Mouse (Mus musculus): ENCODE data around the gene Ccdc180.

The Ccdc180 gene

DNA sequence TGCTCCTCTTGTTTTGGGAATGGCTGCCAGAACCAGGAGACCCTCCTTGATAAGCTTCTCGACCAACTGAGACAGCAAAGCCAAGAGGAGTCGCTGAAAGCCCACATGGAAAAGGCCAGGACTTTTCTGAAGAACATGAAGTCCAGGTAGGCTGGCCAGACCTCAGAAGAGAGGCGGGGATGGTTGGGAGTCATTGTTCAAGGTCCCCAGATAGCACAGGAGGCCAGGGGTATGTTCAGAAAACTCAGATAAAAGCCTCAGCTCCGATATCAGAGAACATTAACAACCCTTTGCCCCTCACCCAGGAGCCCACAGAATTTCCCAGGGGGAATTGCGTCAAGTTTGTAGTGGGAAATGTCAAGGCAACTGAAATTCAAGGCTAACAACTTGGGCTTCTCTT lies 21.2 kb downstream of the Ccdc180 start:
- WGBS, result 79% methylated on average over 5 of the region's 5 CpGs

DNA sequence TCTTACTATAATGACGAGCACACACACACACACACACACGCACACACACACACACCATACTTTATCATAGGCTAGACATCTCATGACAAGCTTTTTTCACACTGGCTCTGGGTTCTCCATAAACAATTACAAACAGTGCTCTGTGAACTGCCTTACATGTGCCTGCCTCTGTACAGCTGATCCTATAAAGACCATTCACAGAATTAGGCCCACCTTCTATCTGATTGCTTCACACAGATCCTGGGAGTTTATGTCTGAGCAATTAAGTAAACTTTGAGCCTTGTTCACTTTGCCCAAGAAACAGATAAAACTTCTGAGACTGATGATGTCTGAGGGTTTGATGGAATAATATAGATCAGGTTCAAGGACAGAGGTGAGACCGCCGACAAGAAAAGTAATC lies 21.8 kb downstream of the Ccdc180 start:
- WGBS, result 87% methylated on average over 4 of the region's 4 CpGs

DNA sequence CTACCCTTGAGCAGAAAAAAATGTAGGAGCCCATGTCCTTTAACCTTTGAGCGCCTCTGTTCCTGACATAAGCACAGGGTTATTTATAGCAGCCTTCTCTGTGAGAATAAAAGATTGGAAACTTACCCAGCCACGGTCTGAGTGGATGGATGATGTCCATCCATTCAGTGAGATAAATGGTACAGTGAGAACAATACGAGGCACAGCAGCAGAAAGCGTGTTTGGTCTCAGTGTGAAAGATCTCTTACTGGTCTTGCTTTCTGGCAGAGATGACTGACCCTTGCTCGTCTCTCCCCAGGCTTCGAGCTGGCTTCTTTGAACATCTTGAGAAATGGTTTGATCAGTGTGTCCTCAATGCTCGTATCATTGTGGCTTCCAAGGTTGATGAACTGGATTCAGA lies 27.0 kb downstream of the Ccdc180 start:
- 72% methylated on average over 7 of the region's 7 CpGs for WGBS

DNA sequence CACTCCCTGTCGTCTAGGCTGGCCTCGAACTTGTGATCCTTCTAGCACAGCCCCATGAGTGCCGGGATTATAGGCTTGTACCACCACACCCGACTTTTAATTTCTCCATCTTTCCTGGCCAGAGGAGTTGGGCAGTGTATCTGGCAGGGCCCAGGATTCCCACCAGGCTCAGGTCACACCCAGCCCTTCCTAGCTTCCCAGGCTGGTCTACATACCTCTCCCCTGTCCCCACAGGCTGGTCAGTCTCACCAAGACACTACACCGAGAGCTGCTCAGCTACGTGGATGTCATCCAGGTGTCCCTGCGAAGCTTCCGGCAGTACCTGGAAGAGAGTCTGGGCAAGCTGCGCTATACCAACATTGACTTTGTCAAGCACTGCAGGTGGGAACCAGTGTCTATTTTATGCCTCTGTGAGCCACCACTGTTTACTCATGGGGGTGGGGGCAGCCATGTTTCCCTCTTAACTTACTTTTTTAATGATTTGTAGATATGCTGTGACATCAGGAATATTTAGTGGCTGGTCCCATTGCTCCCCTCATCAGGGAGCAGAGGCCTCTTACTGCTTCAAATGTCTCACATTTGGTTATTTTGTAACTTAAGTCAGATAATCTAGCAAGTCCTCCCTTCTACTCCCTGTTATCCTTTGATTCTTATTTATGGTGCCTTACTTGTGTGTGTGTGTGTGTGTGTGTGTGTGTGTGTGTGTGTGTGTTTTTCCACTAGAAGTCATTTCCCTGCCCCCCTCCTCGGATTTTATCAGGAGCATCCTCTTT lies 31.7 kb downstream of the Ccdc180 start:
- 87% methylated on average over 10 of the region's 10 CpGs for WGBS

DNA sequence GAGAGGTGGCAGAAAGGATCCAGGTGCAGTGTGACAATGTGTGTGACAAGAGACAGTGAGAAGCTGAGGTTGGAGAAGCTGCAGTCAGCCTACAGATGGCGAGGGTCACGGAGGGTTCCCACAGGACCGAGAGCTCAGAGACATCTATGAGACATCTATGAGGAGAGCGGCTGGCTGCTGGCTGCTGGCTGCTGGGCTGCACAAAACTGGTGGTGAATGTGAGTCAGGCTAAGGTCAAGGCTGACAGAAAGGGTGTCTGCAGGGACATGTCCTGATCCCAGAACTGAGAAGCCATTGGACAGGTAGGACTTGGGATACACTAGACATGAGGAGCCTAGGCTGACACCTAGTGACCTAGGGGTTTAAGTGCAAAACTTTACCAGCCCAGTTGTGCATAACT lies 33.9 kb downstream of the Ccdc180 start:
- 96% methylated on average over 4 of the region's 4 CpGs for WGBS

DNA sequence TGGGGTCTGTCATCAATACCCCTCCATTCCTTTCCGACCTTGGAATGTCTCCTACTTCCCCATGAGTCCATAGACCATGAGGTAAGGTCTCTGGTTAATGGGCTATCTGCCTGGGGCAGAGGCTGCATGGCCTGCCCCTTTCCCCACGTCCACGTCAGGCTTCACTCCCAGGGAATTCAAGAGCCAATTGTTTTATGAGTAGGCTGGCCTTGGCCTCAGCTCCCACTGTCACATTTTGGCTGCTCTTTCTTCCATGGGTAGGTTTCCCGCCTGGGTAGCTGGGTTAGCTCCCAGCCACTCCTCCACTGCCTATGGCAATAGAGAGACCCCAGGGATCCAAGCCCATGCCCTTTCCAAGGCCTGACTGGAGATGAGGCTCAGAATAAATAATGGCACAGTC lies 38.5 kb downstream of the Ccdc180 start:
- 73% methylated on average over 4 of the region's 4 CpGs for WGBS

DNA sequence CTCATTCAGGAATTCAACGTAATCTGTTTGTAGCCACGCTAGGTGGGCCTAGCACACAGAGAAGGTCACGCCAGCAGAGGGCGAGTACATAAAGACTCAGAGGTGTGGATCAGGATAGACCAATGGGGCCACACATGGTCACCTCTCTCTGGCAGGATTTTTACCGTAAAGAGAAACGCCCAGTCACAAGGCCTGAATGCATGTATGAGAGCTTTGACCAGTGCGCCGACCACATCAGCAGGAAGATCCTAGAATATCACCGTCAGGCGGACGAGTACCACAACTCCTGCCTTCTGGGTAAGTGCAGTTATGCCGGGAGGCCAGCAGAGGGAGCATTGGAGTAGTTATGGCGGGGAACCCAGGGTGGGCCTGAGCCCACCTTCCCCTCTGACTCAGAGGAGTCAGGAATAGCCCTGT lies 51.5 kb downstream of the Ccdc180 start:
- WGBS, result 28% methylated on average over 13 of the region's 13 CpGs

DNA sequence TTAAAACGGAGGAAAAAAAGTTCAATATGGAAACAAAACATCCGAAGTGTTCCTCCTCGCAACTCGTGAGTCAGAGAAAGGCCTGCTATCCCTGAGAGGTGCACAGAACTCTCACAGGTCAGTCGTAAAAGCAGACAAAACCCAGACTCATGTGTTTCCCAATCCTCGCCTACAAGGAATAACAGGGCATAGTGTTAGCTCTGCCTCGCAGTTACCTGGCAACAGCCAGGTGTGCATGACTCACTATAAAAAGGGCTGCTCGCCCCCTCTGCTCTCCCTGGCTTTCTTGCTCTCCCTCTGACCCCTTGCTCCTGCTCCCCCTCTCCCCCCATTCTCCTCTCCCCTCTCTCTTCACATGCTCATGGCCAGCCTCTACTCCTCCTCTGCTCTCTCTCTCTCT lies 57.6 kb downstream of the Ccdc180 start:
- 83% methylated on average over 8 of the region's 8 CpGs for WGBS

DNA sequence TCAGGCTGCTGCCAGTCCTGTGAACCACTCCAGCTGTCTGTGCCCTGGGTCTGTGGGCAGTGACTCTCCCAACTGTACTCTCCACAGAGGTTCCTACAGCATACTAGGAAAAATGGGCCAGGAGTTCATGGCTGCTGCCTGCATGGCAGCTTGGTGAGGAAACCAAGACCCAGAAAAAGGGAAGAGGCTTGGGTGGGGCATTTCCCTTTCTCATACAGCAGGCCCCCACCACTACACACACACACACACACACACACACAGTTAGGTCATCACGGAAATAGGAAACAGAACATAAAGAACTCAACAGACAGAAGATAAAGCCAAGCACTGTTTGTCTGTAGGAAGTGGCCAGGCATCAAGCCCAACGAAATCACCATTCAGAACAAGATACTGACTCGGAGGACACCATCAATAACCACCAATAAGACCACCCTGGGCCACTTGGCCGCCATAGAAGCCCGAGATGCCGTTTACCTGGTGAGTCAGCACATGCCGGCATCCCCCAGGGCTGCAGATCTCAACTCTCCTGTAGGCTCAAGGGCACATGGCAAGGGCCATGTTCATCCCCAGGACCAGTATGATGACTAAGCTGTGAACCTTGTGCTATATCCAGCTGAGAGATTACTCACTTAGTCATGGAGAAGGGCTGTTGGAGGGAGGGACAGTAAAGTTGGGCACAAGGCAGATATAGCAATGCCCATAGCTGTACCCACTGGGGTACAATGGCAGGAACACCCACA lies 59.2 kb downstream of the Ccdc180 start:
- WGBS, result 79% methylated on average over 7 of the region's 7 CpGs

DNA sequence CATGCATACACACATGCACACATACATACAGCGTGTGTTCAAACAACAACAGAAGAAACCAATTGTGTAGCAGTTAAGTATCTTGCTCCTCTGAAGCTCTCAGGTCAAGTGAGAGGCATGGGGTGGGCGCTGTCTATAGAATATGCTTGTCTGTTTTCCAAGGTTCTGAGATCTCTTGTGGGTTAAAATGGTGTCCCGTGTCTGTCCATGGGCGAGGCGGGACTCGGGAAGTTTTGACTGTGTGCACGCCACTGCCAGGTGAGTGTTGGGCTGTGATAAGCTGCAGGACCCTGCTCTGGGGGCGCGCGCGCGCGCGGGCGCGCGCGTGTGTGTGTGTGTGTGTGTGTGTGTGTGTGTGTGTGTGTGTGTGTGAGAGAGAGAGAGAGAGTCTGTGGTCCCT lies 61.7 kb downstream of the Ccdc180 start:
- 97% methylated on average over 18 of the region's 18 CpGs for WGBS

DNA sequence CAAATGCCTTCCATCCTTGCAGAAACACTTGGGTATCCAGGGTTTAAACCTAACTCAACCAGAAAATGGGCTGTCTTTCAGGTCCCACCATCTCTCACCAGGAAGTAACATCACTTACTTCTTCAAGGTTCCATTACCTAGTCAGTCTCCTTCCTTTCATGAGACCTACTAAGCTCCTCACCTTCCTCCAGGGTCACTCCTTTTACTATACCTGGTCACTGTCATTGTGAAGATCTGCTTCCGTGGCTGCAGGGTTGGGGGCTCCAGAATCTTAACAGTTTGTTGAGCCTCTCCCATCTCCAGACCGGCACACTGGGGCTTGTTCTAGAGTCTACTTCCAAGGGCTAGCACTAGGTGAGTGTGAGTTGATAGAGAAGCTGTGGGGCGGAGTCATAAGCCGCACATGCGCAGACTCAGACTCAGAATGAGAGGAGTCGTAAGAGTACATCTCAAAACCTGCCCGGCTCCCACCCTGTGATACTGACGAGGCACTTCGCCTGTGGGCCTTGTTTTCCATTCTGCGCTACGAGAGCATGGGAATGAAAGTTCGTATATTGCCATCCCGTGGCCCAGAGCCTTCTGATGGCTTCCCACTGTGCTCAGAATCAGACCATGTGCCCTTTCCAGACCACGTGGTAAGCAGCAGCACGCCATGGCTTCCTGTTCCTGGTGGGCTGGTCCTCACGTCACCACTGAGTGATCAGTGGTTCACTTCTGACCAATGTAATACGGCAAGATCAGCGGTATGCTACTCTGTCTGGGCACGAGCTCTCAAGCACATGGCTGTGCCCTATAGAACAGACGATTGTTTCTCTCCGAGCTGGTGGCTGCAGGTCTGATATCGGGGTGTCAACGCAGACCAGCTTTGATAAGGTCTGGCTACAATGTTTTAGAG lies 63.2 kb downstream of the Ccdc180 start:
- 93% methylated on average over 23 of the region's 23 CpGs for WGBS

DNA sequence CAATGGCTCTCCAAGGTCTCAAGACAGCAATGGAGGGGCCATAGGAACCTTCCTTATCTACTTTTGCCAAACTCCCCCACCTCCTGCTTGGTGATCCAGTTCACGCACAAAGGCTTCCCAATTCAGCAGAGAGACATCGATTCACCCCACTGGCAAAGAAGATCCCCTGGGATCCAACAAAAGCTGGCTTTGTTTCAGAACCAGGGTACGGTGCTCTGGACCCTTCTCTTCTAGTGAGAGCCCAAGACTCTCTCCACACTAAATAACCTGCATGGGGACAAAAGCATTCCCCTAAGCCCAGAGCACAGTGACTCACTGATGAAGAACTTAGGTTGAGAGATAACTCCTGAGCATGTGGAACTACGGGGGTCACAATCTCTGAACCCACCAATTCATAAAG lies 65.1 kb downstream of the Ccdc180 start:
- 86% methylated on average over 4 of the region's 4 CpGs for WGBS

DNA sequence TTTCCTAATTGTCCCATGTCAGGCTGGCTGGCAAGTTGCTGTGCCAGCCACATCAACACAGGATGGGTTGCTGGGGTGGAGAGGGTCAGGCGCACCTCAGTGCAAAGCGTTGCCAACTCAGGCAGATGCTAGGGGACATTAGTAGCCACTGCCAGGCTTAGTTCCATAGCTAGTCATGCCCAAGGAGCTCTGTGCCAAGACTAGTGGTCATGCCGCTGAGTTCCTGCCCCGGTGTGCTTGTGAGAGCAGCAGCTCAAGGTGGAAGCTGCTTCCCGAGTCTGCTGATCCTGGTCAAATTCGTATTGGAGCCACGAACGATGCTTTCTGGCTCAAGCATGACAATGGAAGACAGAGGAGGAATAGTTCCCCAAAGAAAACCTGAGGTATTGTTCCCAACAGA lies 66.0 kb downstream of the Ccdc180 start:
- 95% methylated on average over 8 of the region's 8 CpGs for WGBS

DNA sequence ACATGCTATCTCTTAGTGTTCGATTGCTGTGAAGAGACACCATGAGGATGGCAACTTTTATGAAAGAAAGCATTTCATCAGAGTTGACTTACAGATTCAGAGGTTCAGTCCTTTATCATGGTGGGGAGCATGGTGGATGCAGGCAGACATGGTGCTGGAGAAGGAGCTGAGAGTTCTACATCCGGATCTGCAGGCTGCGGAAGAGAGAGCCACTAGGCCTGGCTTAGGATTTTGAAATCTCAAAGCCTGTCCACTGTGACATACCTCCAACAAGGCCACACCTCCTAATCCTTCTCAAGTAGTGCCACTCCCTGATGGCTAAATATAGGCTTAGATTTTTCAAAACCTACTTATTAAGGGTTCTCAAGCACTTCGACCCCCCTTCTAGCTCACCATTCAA lies 66.6 kb downstream of the Ccdc180 start:
- 96% methylated on average over 4 of the region's 4 CpGs for WGBS

DNA sequence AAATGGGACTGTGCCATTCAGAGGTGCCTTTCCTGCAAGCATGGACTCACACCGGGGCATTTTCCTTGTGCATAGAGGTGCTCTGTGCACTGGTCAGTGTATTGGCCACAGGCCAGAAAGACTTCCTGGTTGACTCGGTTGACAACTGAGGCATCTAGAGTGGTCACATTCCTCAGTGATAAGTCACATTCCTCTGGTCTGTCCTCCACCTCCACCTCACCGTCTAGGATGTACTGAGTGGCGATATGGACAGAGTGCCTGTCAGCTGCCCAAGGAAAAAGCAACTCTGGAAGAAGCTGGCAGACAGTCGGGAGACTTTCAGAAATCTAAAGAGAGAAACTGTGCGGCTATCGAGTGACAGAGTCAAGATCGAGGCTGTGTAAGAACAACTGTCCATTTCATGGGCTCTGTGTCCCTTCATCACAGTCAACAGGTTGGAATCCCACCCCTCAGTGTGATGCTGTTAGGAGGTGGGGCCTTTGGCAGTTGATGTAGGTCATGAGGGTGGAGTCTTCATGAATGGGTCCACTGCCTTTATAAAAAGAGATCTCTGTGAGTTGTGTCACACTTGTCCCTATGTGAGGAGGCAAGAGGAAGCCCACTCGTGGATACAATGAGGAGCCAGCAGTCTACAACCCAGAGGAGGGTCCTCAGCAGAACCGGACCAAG lies 74.8 kb downstream of the Ccdc180 start, which contains the start of gene Tdrd7:
TSS of gene Tdrd7 (plus strand) at position 564 of the 669 bp plus-strand sequence.
- WGBS, result 72% methylated on average over 10 of the region's 10 CpGs

DNA sequence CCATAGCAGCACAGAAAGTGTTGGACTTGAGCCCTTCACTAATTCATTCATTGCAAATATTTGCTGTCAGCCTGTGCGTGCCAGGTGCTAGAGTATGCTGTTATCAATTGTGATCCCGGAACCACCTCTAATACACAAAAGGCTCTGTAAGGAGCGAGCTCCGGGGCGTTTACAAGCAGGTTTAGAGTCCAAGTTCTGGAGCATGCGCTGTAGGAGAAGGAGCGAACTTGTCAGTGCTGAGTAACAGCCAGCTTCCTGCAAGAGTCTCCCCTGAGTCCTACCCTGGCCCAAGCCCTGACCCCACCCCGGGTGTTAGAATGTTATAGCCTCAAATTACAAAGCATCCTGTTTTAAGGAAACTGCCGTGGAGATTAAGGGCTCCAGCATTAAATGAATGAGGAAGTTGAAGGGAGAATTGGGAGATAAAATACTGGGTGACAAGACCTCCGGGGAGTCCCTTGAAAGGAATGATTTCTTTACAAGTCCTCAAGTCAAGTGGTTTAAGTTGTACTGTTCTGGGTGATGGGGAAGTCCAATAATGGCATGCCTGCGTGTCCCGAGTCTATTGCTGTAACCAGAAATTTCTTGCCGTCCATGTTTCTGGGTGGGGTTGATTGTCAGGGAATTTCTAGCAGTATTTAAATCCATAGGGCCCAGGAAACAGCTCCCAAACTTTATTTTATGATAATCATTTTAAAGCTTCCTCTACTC lies 75.8 kb downstream of the Ccdc180 start:
- WGBS, result 57% methylated on average over 13 of the region's 13 CpGs

DNA sequence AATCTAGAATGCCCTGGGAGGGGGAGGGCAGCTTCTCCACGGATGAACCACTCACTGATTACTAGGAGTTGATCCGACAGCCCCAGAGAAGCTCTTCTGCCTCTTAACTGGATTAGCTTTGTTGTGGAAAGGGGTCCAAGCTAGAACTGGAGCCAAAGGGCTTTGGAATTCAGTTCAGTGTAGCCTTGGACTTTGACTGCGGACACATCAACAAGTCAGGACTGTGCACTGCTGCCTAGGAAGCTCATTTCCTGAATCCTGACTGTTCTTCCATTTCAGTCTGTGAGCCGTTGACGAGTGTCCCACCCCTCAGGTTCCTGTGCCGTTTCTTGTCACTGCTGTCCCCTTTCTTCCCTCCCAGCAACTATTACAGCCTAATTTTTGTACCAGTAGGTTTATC lies 76.6 kb downstream of the Ccdc180 start:
- 57% methylated on average over 6 of the region's 6 CpGs for WGBS

DNA sequence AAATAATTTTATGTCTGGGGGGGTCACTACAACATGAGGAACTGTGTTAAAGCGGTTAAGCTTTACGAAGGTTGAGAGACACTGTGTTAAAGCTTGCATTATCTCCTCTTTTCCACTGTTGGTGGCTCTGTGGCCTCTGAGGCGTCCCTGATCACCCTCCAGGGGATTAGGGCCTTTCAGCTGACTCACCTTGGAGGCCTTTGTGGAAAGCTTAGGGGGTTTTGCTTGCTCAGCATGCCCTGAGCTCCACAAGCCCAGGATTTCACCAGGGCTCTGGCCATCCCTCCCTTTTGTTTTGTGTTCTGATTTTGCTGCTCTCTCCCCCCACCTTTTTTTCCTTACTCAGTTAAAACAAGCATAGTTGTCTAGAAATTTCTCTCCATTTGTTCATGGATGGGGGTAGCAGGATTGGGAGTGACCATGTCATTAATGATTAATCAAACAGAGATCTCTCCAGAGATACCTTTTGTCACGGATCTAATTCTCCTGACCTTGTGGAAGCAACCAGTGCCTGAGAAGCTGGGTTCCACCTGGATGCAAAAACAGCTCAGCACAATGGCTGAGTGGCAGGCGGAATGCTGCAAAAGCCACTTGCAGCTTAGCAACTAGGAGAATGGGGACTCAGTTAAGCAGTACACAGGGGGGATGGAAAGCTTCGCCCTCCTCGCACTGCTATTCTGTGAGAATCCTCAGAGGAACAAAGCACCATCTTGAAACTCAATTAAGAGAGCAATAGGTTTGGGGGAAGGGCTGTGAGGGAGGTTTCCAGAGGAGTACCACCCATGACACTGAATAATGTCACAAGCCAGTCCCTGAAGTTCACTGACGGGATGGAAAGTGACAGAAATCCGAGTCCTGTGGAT lies 77.6 kb downstream of the Ccdc180 start:
- WGBS, result 79% methylated on average over 9 of the region's 9 CpGs

DNA sequence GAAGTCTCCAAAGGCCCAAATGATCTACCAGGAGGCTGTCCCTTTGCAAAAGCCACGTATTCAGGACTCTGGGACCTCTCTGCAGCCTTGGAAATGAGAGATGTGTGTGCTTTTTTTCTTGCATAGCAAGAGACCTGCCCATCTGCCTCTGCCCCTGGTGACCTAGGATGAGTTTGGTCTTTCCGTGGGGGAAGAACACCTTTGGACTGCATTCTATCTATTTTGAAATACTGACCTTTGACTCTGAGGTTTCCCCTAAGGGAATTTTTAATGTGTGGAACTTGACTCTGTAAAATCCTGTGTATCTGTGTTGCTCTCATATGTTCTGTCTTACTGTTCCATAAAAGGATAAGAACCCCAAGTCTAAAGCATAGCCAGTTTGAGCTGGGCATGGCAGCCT lies 78.9 kb downstream of the Ccdc180 start:
- 83% methylated on average over 2 of the region's 2 CpGs for WGBS

DNA sequence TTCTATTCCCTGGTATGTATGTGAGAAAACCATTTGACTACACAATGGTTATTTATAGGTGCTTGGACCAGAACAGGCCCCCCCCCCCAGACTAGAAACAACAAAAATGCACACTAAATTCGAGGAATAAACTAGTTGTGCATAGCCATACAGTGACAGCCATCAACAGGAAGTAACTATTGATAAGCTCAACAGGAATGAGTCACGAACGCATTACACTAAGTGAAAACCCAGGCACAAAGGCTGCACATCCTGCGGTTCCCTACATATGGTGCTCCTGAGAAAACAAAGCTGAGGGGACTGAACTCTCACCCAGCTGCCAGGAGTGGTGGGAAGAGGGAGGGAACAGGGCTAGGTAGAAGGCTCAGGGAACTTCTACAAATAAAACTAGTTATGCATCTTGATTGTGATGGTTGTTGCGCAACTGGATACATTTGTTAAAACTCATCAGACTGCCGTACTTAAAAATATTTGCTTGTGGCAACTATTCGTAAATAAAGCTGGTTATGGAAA lies 80.0 kb downstream of the Ccdc180 start:
- 73% methylated on average over 7 of the region's 7 CpGs for WGBS

Measured in cerebral cortex, adult 2 months (tissue).